Mouse (Mus musculus): Measurements from ENCODE around the gene Olfr771.

- TF ChIP-seq POLR2A (IDR thresholded peaks at IDR 0.05; ENCODE audit: borderline replicate concordance, low read depth, low read length): no peak
- no peak for TF ChIP-seq CTCF (IDR thresholded peaks at IDR 0.05; ENCODE audit: low read depth, low read length)
Measured at GRCm38 (mm10) chr10:129138898-129139297, 25.7 kb downstream of the Olfr771 start, which contains the start of gene Olfr770.

All from bone marrow macrophage, adult 2 months (primary cell).